Mouse (Mus musculus): Measurements from ENCODE around the gene Ncoa1. TPM values are rescaled to one million over a fixed set of nuclear protein-coding genes. Genes with fewer than 3 reads are reported as not detected.

Ncoa1 gene
- polyA plus RNA-seq, 1 experiment from 2014 or later: 10.3 TPM

DNA sequence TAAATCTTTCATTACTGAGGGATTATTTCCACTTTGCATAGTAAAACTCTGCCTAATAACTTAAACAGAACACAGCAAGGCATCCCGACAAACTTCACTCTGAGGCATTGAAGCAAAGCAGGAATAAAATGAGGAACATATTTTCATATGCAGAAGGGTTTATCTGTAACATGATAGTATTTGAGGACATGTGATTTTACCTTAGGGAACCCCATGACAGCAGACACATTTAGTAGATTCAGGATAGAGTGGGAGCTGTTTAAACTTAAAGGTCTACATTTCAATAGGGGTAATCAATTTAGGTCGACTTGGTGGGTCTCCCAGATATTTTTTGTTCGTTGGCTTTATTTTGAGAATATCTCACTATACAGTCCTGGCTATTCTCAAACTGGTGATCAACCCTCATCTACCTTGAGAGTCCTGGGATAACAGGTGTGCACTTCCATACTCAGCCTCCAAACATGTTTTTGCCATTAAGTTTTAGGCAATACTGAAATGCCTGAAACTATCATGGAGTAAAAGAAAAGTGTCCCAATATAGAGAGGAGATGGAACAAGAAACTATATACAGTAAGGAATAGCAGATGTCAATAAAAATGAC, 136.6 kb downstream of the Ncoa1 start:
- 78% methylated on average over 3 of the region's 3 CpGs for WGBS
- H3K4me3 ChIP-seq: no peak overlapping the region
- no peak overlapping the region for H3K27ac ChIP-seq
- no peak overlapping the region for H3K9ac ChIP-seq
- peaks cover 5% of the 10 kb centered on the region for H3K4me1 ChIP-seq (replicated peaks)
- ATAC-seq (ENCODE audit: low FRiP score): no peak
- H3K4me2 ChIP-seq: no peak overlapping the region
- no peaks in the 10 kb centered on the region for H3K9me3 ChIP-seq
- H3K36me3 ChIP-seq: no peaks in the 10 kb centered on the region
- no peaks in the 10 kb centered on the region for H3K27me3 ChIP-seq

DNA sequence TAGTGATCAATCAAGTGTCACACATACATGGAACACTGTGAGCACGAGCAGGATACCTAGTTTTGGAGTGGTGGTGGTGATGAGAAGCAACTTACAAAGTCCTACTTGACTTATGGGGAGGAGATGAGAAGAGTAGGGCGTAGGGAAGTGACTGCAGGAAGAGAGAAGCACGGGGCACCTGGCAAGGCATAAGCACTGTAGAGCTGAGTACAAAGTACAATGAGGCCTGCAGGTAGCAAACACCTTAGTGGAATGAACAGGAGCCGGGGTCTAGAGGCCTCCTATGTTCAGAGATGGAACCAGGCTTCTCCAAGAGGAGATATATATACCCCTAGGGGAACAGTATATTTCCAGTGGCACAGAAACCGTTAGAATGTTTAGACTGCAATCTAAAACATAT, 153.4 kb downstream of the Ncoa1 start:
- H3K27me3 ChIP-seq: no peaks in the 10 kb centered on the region
- no peak overlapping the region for H3K4me2 ChIP-seq
- H3K4me3 ChIP-seq: no peak overlapping the region
- H3K36me3 ChIP-seq: peaks cover 18% of the 10 kb centered on the region
- H3K9ac ChIP-seq: no peak overlapping the region
- no peaks in the 10 kb centered on the region for H3K9me3 ChIP-seq
- no peaks in the 10 kb centered on the region for H3K4me1 ChIP-seq (replicated peaks)
- ATAC-seq (ENCODE audit: low FRiP score): no peak
- WGBS: 89% methylated on average over 5 of the region's 5 CpGs
- no peak overlapping the region for H3K27ac ChIP-seq

DNA sequence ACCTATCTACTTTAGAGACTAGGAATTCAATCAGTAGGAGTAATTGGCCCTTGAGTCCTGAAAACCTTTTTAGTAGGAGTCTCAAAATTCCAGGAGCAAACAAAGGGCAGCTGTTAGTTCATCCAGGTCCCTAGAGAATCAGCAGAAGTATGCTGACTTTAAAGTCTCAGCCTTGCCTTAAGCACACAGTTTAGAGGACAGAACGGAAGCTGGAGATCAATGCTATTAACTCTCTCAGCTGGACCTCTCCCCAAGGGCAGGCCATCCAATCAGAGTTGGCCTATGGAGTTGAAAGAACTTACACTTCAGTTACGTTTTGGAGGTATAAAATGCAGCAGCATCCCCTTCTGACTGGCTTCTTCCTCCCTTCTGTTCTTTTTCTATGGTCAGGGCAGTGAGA, 154.8 kb downstream of the Ncoa1 start:
- Histone ChIP-seq H3K27ac (no peak overlapping the region), H3K36me3 (peaks cover 19% of the 10 kb centered on the region), H3K4me2 (no peak overlapping the region), H3K4me3 (no peak overlapping the region), H3K9ac (no peak overlapping the region), H3K4me1 (replicated peaks) (no peaks in the 10 kb centered on the region), H3K9me3 (no peaks in the 10 kb centered on the region), H3K27me3 (no peaks in the 10 kb centered on the region)
- WGBS: 36% methylated on average over 2 of the region's 2 CpGs
- no peak for ATAC-seq (ENCODE audit: low FRiP score)

DNA sequence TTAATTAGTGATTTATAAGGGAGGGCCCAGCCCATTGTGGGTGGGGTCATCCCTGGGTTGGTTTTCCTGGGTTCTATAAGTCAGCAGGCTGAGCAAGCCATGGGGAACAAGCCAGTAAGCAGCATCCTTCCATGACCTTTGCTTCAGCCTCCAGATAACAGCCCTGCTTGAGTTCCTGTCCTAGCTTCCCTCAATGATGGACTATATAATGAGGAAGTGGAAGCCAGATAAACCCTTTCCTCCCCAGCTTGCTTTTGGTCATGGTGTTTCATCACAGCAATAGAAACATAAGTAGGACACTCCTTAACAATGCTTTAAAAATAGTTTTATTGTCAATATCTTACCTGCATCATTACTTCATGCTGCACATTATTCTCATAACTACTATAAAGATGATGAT, 163.2 kb downstream of the Ncoa1 start:
- Histone ChIP-seq H3K36me3 (peaks cover 31% of the 10 kb centered on the region), H3K9me3 (no peaks in the 10 kb centered on the region), H3K9ac (no peak overlapping the region), H3K27me3 (no peaks in the 10 kb centered on the region), H3K27ac (no peak overlapping the region), H3K4me1 (replicated peaks) (no peaks in the 10 kb centered on the region), H3K4me3 (no peak overlapping the region), H3K4me2 (no peak overlapping the region)
- ATAC-seq (ENCODE audit: low FRiP score): no peak

DNA sequence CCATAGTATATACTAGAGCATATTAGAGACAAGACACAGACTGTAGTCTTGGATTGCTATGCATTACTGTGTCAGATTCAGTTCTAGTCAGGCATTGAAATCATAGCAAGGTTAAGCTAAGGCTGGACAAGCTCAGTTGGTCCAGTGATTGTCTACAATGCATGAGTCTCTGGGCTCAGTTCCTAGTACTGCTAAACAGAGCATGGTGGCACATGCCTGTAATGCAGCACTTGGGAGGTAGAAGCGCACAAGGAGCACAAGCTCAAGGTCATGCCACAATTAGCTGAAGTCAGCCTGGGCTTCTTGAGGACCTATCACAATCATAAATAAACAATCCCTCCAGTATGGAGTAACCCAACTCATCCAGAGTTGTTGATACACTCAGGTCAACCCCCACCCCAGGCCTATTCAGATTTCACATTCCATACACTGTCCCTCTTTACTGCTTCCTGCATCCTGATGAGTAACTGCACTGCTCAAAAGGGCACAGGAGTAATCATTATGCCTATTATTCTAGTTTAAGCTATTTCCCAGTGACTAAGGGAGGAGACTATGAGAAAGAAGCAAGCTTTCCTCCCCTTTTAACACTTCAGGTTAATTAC, 170.2 kb downstream of the Ncoa1 start:
- 100% methylated on average over 1 of the region's 1 CpGs for WGBS
- Histone ChIP-seq H3K27me3 (no peaks in the 10 kb centered on the region), H3K36me3 (peaks cover 10% of the 10 kb centered on the region), H3K27ac (no peak overlapping the region), H3K9me3 (no peaks in the 10 kb centered on the region), H3K9ac (no peak overlapping the region), H3K4me2 (no peak overlapping the region), H3K4me1 (replicated peaks) (no peaks in the 10 kb centered on the region), H3K4me3 (no peak overlapping the region)
- ATAC-seq (ENCODE audit: low FRiP score): no peak

DNA sequence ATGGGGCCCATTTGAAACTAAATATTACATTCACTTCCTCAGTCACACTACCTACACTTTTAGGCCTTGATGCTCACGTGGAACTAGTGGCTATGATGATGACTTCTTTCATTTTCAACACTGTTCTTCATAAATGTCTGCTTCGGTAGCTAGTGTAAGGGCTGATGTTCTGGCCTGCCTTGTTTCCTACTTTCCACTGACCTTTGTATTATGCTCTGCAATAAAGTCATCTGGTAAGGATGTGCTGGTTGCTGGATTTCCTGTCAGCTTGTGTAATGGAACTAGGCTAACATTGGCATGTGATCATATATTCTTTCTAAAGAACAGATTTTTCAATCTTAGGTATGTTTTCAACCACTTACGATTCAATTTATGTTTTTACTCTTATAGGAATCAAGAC, 177.7 kb downstream of the Ncoa1 start:
- Histone ChIP-seq H3K4me1 (replicated peaks) (no peaks in the 10 kb centered on the region), H3K27ac (no peak overlapping the region), H3K27me3 (no peaks in the 10 kb centered on the region), H3K4me2 (no peak overlapping the region), H3K9me3 (no peaks in the 10 kb centered on the region), H3K9ac (no peak overlapping the region), H3K36me3 (peaks cover 18% of the 10 kb centered on the region), H3K4me3 (no peak overlapping the region)
- WGBS: 88% methylated on average over 3 of the region's 3 CpGs
- ATAC-seq (ENCODE audit: low FRiP score): no peak

DNA sequence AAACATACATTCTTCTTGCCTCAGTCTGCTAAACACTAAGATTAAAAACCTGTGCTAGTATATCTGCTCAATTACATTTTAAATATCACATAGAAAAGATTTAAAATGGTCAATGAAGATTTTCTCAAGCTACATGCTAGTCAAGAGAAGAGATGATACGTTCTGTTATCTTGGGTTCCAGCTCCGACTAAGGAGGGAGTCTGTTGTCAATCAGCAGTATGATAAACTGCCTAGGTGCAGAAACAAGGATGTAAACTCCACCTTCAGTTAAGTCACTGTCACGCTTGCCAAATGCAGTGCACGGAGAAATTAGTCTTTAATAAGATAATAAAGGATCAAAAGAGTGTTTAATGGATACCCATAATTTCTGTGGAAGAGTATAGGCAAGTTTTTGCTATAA, 178.4 kb downstream of the Ncoa1 start:
- ATAC-seq (ENCODE audit: low FRiP score): no peak

DNA sequence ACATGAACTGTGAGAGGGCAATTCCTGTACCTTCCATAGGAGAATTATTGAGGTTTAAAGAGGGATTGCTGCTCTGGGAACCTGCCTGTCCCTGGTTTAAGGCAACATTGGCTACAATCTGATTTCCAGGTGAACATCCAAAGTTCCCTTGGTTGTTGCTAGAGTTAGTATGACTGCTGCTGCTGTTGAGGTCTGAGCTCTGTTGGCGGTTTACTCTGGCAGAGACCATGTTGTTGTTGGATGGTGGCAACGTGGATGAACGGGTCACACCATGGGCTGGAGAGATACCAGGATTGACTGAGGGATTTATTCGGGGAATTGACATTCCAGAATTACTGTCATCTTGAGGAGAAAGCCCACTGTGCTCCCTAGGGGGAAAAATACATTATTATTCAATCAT, 181.1 kb downstream of the Ncoa1 start:
- no peak overlapping the region for H3K27ac ChIP-seq
- no peak for ATAC-seq (ENCODE audit: low FRiP score)
- 95% methylated on average over 4 of the region's 4 CpGs for WGBS
- H3K4me2 ChIP-seq: no peak overlapping the region
- no peaks in the 10 kb centered on the region for H3K9me3 ChIP-seq
- no peak overlapping the region for H3K9ac ChIP-seq
- H3K27me3 ChIP-seq: no peaks in the 10 kb centered on the region
- H3K36me3 ChIP-seq: peaks cover 24% of the 10 kb centered on the region
- H3K4me1 ChIP-seq (replicated peaks): no peaks in the 10 kb centered on the region
- H3K4me3 ChIP-seq: no peak overlapping the region

More for the DNA sequence above, 178.4 kb downstream of the Ncoa1 start:
- no peaks in the 10 kb centered on the region for H3K9me3 ChIP-seq
- H3K9ac ChIP-seq: no peak overlapping the region
- H3K36me3 ChIP-seq: peaks cover 22% of the 10 kb centered on the region
- 87% methylated on average over 4 of the region's 4 CpGs for WGBS
- no peak overlapping the region for H3K27ac ChIP-seq
- no peak overlapping the region for H3K4me3 ChIP-seq
- H3K4me1 ChIP-seq (replicated peaks): no peaks in the 10 kb centered on the region
- no peak overlapping the region for H3K4me2 ChIP-seq
- H3K27me3 ChIP-seq: no peaks in the 10 kb centered on the region

DNA sequence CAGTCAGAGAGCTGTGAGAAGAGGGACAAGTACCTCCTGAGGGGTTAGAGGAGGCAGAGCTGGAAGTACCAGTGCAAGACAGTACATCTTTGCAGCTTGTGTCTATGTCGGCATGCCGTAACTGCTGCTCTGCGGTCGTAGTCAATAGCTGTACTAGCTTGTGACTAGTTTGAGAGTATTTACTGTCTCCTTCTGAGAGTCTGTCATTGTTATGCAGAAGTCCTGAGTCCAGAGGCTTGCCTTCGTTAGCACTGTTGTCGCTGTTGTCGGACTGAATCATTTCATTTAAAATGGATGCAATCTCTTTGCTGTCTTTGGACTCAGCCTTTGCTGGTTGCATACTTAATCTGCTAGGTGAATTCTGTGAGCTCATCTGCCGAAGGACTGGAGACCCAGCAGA, 181.7 kb downstream of the Ncoa1 start:
- H3K9ac ChIP-seq: no peak overlapping the region

DNA sequence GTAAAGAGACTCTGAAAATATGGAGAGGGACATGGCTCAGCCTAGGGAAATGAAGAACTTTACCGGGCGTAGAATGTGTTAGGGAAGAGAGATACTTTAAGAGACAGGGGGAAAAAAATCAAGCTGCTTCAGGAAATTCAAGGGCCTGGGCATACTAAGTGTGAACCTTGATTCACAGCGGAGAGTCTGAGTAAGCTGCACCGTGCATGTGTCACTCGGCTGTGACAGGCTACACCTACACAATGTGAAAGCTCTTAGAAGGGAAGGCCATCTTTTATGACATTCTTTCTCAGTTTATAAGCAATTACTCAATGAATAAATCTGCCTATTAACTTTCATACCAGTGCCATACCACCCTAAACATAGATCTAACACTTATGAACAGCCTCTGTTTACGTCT, 183.2 kb downstream of the Ncoa1 start:
- H3K27me3 ChIP-seq: no peaks in the 10 kb centered on the region
- H3K27ac ChIP-seq: no peak overlapping the region
- no peak for ATAC-seq (ENCODE audit: low FRiP score)
- no peak overlapping the region for H3K4me3 ChIP-seq
- H3K4me1 ChIP-seq (replicated peaks): no peaks in the 10 kb centered on the region
- H3K36me3 ChIP-seq: peaks cover 43% of the 10 kb centered on the region
- no peaks in the 10 kb centered on the region for H3K9me3 ChIP-seq
- no peak overlapping the region for H3K9ac ChIP-seq
- H3K4me2 ChIP-seq: no peak overlapping the region
- 93% methylated on average over 6 of the region's 6 CpGs for WGBS

More for the DNA sequence above, 181.7 kb downstream of the Ncoa1 start:
- Histone ChIP-seq H3K4me3 (no peak overlapping the region), H3K27me3 (no peaks in the 10 kb centered on the region), H3K36me3 (peaks cover 30% of the 10 kb centered on the region), H3K9me3 (no peaks in the 10 kb centered on the region), H3K27ac (no peak overlapping the region), H3K4me2 (no peak overlapping the region), H3K4me1 (replicated peaks) (no peaks in the 10 kb centered on the region)
- no peak for ATAC-seq (ENCODE audit: low FRiP score)
- 80% methylated on average over 8 of the region's 8 CpGs for WGBS

DNA sequence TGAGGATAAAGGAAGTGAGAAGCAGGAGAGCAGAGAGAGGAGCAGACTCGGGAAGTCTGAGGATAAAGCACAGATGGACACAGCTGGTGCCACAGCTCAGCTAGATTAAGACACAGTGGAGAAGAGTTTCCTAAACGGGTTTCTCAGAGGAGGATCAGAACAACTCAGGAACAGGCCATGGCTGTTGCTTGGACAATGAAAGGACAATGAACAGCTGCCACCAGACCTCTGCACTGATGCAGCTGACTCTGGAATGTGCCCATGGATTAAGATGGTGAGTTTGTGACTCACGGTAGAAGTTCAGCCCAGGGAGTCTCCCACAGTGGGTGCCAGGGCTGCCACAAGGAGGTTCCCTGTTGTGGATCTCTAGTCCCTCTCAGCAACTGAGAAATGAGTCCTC, 191.8 kb downstream of the Ncoa1 start:
- Histone ChIP-seq H3K9ac (no peak overlapping the region), H3K9me3 (no peaks in the 10 kb centered on the region), H3K27ac (no peak overlapping the region), H3K36me3 (peaks cover 18% of the 10 kb centered on the region), H3K4me2 (no peak overlapping the region), H3K4me1 (replicated peaks) (no peaks in the 10 kb centered on the region), H3K4me3 (no peak overlapping the region), H3K27me3 (no peaks in the 10 kb centered on the region)
- no peak for ATAC-seq (ENCODE audit: low FRiP score)
- 47% methylated on average over 3 of the region's 3 CpGs for WGBS

DNA sequence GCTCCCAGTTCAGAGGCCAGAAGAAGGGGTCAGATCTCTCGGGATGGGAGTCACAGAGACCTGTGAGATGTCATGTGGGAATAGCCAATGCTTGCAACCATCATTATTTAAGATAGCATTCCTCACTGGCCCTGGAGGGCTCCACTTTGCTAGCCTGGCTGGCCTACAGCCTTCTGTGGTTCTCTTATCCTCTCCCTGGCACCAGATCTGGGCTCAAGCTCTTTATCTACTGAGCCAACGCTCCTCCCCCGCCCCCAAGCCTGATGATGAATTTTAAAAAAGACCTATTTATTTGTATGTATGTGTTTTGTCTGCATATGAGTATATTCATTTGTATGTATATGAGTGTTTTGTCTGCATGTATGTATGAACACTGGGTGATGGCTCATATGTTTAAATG, 197.1 kb downstream of the Ncoa1 start:
- Histone ChIP-seq H3K4me2 (no peak overlapping the region), H3K27ac (no peak overlapping the region), H3K9ac (no peak overlapping the region), H3K4me3 (no peak overlapping the region), H3K36me3 (peaks cover 19% of the 10 kb centered on the region), H3K9me3 (no peaks in the 10 kb centered on the region), H3K4me1 (replicated peaks) (no peaks in the 10 kb centered on the region), H3K27me3 (no peaks in the 10 kb centered on the region)
- 92% methylated on average over 3 of the region's 3 CpGs for WGBS
- ATAC-seq (ENCODE audit: low FRiP score): no peak

DNA sequence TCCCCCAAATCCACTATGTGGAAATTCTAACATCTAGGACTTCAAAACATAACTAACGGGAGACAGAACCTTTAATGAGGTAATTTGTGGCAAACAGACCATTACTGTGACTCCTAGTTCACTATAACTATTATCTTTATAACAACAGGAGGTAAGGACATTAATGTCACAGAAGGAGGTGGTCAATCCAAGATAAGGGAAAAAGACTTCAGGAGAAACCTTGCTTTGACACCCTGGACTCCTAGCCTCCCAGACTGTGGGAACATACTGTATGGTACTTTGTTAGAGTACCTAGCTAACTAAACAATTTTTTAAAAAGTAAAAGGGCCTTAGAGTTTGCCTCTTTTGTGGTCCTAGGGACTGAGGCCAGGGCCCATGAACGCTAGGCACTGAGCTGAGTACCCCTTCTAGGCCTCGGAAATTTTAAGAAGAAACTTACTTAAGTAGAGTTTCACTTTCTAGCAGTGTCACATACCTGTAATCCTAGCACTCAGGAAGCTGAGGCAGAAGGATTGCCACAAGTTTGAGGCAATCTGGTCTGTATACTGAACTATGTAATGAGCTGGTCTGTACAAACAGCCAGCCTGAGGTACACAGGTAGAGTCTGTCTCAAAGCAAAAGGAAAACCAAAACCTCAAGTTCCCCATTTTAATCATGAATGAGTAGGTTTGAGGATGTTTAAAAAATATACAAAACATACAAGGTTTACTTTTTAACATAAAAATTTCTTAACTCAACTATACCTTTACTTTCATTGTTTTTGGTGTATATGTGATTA, 197.8 kb downstream of the Ncoa1 start:
- WGBS: 89% methylated on average over 3 of the region's 3 CpGs
- H3K36me3 ChIP-seq: peaks cover 26% of the 10 kb centered on the region
- no peak overlapping the region for H3K4me3 ChIP-seq
- H3K27me3 ChIP-seq: no peaks in the 10 kb centered on the region
- H3K9me3 ChIP-seq: no peaks in the 10 kb centered on the region
- H3K27ac ChIP-seq: no peak overlapping the region
- ATAC-seq (ENCODE audit: low FRiP score): no peak
- H3K4me2 ChIP-seq: no peak overlapping the region
- H3K4me1 ChIP-seq (replicated peaks): no peaks in the 10 kb centered on the region
- no peak overlapping the region for H3K9ac ChIP-seq
